Mouse (Mus musculus): ENCODE results near the gene Serinc2. TPM values are rescaled to one million over a fixed set of nuclear protein-coding genes. Genes with fewer than 3 reads are reported as not detected.

The Serinc2 gene
- polyA plus RNA-seq, 1 experiment from 2014 or later = 4.4 TPM

DNA sequence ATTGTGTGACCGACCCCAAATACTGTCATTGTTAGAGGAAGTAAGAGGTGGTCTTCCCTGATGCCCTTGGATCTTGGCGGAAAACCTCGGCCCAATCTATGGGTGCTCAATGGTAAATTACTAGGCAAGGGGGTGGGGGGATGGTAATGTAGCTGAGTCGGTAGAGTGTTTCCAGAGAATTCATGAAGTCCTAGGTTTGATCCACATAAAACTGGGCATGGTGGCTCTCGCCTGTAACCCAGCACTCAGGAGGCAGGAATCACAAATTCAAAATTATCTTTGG is 3.2 kb downstream of the Serinc2 start:
- DNase-seq (no peak), ATAC-seq (no peak)
- 46% methylated on average over 5 of the region's 5 CpGs for WGBS (ENCODE audit: insufficient replicate concordance)
- Histone ChIP-seq H3K36me3 (replicated peaks; ENCODE audit: insufficient read depth, low read length) (no peaks in the 10 kb centered on the region), H3K9me3 (ENCODE audit: low read length) (no peaks in the 10 kb centered on the region), H3K9ac (replicated peaks) (no peak overlapping the region), H3K27ac (ENCODE audit: low read depth) (no peak overlapping the region), H3K4me3 (ENCODE audit: low read depth, low read length) (no peak overlapping the region), H3K27me3 (ENCODE audit: insufficient read depth, low read length) (peaks cover 57% of the 10 kb centered on the region), H3K4me1 (ENCODE audit: insufficient read depth) (no peaks in the 10 kb centered on the region; the same call in 1 of the 2 replicates), H3K4me2 (ENCODE audit: low read depth, low read length) (peak overlapping the region; percentile 69; the same call in 1 of the 2 replicates)
- no peak for TF ChIP-seq EP300 (IDR thresholded peaks at IDR 0.05; ENCODE audit: low read depth)
- no peak for TF ChIP-seq CTCF (IDR thresholded peaks at IDR 0.05; ENCODE audit: low read depth)

DNA sequence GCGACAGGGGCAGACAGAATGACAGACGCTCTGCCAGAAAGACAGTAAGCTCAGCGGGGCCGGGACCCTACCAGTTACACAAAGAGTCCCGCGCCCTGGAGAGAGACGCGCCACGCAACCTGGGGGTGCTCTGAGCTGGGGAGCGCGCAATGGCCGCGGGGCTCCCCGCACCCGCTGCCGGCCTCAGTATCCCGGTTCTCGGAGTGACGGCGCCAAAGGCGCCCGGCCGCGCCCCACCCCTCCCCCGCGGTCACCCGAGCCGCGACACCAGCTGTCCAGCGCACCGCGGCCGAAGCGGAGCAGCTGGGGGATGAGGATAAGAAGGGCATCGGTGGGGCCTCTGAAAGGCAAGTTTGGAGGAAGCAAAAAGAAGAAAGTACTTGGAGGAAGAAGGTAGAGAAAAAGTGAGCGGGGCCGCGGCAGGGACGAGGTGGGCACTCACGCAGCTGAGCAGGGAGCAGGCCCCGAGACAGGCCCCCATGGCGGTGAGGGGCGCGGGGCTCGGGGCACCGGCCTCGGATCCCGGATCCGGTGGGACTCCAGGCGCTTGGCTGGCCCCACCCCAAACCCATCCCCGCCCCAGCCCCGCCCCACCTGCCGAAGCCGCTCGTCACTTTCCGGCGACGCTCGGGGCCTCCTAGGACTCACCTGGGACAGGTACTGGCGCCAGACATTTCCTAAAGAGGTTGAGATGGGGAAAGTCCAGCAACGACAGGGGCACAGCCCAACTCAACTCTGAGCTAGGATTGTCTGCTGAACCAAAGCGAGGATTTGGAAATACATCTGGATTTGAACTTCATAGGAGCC is 3.8 kb downstream of the Serinc2 start:
- no peaks in the 10 kb centered on the region for H3K36me3 ChIP-seq (replicated peaks; ENCODE audit: insufficient read depth, low read length)
- H3K9me3 ChIP-seq (ENCODE audit: low read length) = no peaks in the 10 kb centered on the region
- peak overlapping the region; percentile 69 for H3K4me2 ChIP-seq (ENCODE audit: low read depth, low read length)
- H3K27me3 ChIP-seq (ENCODE audit: insufficient read depth, low read length) = peaks cover 57% of the 10 kb centered on the region
- ATAC-seq = peak; percentile 68; the same call in 1 of the 2 replicates
- DNase-seq = peak; percentile 45
- 3% methylated on average over 61 of the region's 62 CpGs for WGBS (ENCODE audit: insufficient replicate concordance)
- H3K4me1 ChIP-seq (ENCODE audit: insufficient read depth) = no peaks in the 10 kb centered on the region; the same call in 1 of the 2 replicates
- TF ChIP-seq EP300 (IDR thresholded peaks at IDR 0.05; ENCODE audit: low read depth) (no peak), CTCF (IDR thresholded peaks at IDR 0.05; ENCODE audit: low read depth) (no peak)
- 0 out of 2 replicates have a peak overlapping the region, but pooled peaks have one; percentile 11 for H3K9ac ChIP-seq (replicated peaks)
- no peak overlapping the region for H3K27ac ChIP-seq (ENCODE audit: low read depth)
- H3K4me3 ChIP-seq (ENCODE audit: low read depth, low read length) = peak overlapping the region; percentile 33

GRCm38 (mm10) chr4:130274346-130275015 is 4.5 kb downstream of the Serinc2 start:
- 4% methylated on average over 29 of the region's 29 CpGs for WGBS (ENCODE audit: insufficient replicate concordance)
- DNase-seq (no peak), ATAC-seq (no peak)
- Histone ChIP-seq H3K9ac (replicated peaks) (no peak overlapping the region), H3K4me2 (ENCODE audit: low read depth, low read length) (peak overlapping the region; percentile 69), H3K36me3 (replicated peaks; ENCODE audit: insufficient read depth, low read length) (no peaks in the 10 kb centered on the region), H3K27me3 (ENCODE audit: insufficient read depth, low read length) (peaks cover 57% of the 10 kb centered on the region), H3K4me1 (ENCODE audit: insufficient read depth) (no peaks in the 10 kb centered on the region; the same call in 1 of the 2 replicates), H3K27ac (ENCODE audit: low read depth) (no peak overlapping the region), H3K9me3 (ENCODE audit: low read length) (no peaks in the 10 kb centered on the region), H3K4me3 (ENCODE audit: low read depth, low read length) (peak overlapping the region; percentile 33)
- TF ChIP-seq EP300 (IDR thresholded peaks at IDR 0.05; ENCODE audit: low read depth) (no peak), CTCF (IDR thresholded peaks at IDR 0.05; ENCODE audit: low read depth) (no peak)

GRCm38 (mm10) chr4:130273698-130274345 is 5.2 kb downstream of the Serinc2 start:
- TF ChIP-seq CTCF (IDR thresholded peaks at IDR 0.05; ENCODE audit: low read depth) = no peak
- no peak for TF ChIP-seq EP300 (IDR thresholded peaks at IDR 0.05; ENCODE audit: low read depth)
- no peak overlapping the region for H3K27ac ChIP-seq (ENCODE audit: low read depth)
- no peak overlapping the region for H3K9ac ChIP-seq (replicated peaks)
- peaks cover 50% of the 10 kb centered on the region for H3K27me3 ChIP-seq (ENCODE audit: insufficient read depth, low read length)
- ATAC-seq = no peak
- no peaks in the 10 kb centered on the region for H3K36me3 ChIP-seq (replicated peaks; ENCODE audit: insufficient read depth, low read length)
- H3K9me3 ChIP-seq (ENCODE audit: low read length) = no peaks in the 10 kb centered on the region
- H3K4me3 ChIP-seq (ENCODE audit: low read depth, low read length) = no peak overlapping the region
- no peak overlapping the region for H3K4me2 ChIP-seq (ENCODE audit: low read depth, low read length)
- H3K4me1 ChIP-seq (ENCODE audit: insufficient read depth) = no peaks in the 10 kb centered on the region; the same call in 1 of the 2 replicates
- whole genome bisulfite sequencing (ENCODE audit: insufficient replicate concordance) = 11% methylated on average over 12 of the region's 12 CpGs
- no peak for DNase-seq

DNA sequence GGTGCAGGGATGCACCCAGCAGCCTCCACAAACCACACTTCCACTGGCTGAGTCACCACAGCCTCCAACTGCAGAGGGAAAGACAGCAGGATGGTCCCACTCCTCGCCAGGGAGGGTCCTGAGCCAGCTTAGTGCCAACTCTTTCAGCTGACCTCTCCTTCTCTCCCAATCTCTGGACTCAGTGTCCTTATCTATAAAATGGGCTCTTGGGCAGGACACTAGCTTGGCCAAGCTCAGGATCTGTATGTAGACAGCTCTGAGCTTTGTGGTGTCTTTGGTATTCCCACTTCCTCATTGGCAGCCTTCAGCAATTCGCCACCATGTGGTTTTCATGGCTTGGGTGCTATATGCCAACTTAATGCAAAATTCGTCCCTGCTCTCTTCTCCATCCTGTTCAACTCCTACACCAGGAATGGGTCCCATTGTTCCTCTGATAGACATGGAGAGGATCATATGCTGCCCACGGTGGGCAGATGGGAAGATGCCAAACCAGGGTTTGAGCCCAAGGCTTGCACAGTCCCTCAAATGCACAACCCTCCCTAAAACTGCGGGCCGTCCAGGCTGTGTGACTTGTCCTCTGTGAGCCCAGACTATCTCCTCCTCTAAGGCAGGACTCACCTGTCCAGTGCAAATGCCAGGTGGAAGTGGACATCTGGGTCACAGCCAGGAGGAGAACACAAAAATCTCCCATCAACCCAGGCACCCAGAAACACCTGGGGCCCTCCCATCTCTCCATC is 8.2 kb downstream of the Serinc2 start:
- Histone ChIP-seq H3K27me3 (ENCODE audit: insufficient read depth, low read length) (peaks cover 34% of the 10 kb centered on the region), H3K9me3 (ENCODE audit: low read length) (no peaks in the 10 kb centered on the region), H3K36me3 (replicated peaks; ENCODE audit: insufficient read depth, low read length) (no peaks in the 10 kb centered on the region), H3K27ac (ENCODE audit: low read depth) (no peak overlapping the region), H3K4me1 (ENCODE audit: insufficient read depth) (peaks cover 10% of the 10 kb centered on the region), H3K4me3 (ENCODE audit: low read depth, low read length) (no peak overlapping the region), H3K4me2 (ENCODE audit: low read depth, low read length) (no peak overlapping the region), H3K9ac (replicated peaks) (no peak overlapping the region)
- no peak for TF ChIP-seq EP300 (IDR thresholded peaks at IDR 0.05; ENCODE audit: low read depth)
- TF ChIP-seq CTCF (IDR thresholded peaks at IDR 0.05; ENCODE audit: low read depth) = no peak
- 53% methylated on average over 6 of the region's 6 CpGs for WGBS (ENCODE audit: insufficient replicate concordance)
- ATAC-seq (no peak), DNase-seq (no peak)
